Mouse (Mus musculus): Measurements from ENCODE around the gene Rhox4c. TPM values are rescaled to one million over a fixed set of nuclear protein-coding genes. Genes with fewer than 3 reads are reported as not detected.
"Not testable (repeated sequence)": the region's sequence is repeated elsewhere in the genome, so short reads cannot be mapped to it uniquely, and the experiment has no call there.

Gene Rhox4c
- not detected in 2 replicates for polyA plus RNA-seq (2015; fragmentation: Nextera tagmentation; extraction: Ambion mirVana)

GRCm38 (mm10) chrX:37480037-37480436 lies at the start of gene Rhox4c:
Gene Rhox4c, plus strand, starts transcription at chrX:37480337.
- not testable (repeated sequence) for H3K4me3 ChIP-seq (ENCODE audit: low read depth, low read length); H3K27ac ChIP-seq (ENCODE audit: low read depth, low read length); H3K4me1 ChIP-seq (replicated peaks; ENCODE audit: control insufficient read depth, insufficient read depth, low read length); H3K27me3 ChIP-seq (replicated peaks; ENCODE audit: control insufficient read depth, insufficient read depth, low read length); ATAC-seq; H3K9ac ChIP-seq (ENCODE audit: low read depth, low read length); H3K4me2 ChIP-seq (replicated peaks; ENCODE audit: low read depth); H3K36me3 ChIP-seq (ENCODE audit: control insufficient read depth, insufficient read depth); H3K9me3 ChIP-seq (ENCODE audit: control insufficient read depth)
- WGBS, result 95% methylated on average over 14 of the region's 14 CpGs

- H3K36me3 ChIP-seq (ENCODE audit: control insufficient read depth, insufficient read depth); H3K27me3 ChIP-seq (replicated peaks; ENCODE audit: control insufficient read depth, insufficient read depth, low read length); H3K4me2 ChIP-seq (replicated peaks; ENCODE audit: low read depth); H3K27ac ChIP-seq (ENCODE audit: low read depth, low read length); H3K4me3 ChIP-seq (ENCODE audit: low read depth, low read length); H3K4me1 ChIP-seq (replicated peaks; ENCODE audit: control insufficient read depth, insufficient read depth, low read length); H3K9ac ChIP-seq (ENCODE audit: low read depth, low read length); ATAC-seq; H3K9me3 ChIP-seq (ENCODE audit: control insufficient read depth): not testable (repeated sequence)
- 89% methylated on average over 14 of the region's 15 CpGs for WGBS
Measured at GRCm38 (mm10) chrX:37432194-37432593, 47.9 kb upstream of the Rhox4c start, which contains the start of gene Rhox4b. Gene Rhox4b, plus strand, starts transcription at chrX:37432494.

GRCm38 (mm10) chrX:37453380-37453779 lies 26.8 kb upstream of the Rhox4c start, which contains the start of gene Rhox2c:
Gene Rhox2c, plus strand, starts transcription at chrX:37453680.
- not testable (repeated sequence) for H3K9me3 ChIP-seq (ENCODE audit: control insufficient read depth); H3K4me3 ChIP-seq (ENCODE audit: low read depth, low read length); H3K27ac ChIP-seq (ENCODE audit: low read depth, low read length); H3K27me3 ChIP-seq (replicated peaks; ENCODE audit: control insufficient read depth, insufficient read depth, low read length); ATAC-seq; H3K4me1 ChIP-seq (replicated peaks; ENCODE audit: control insufficient read depth, insufficient read depth, low read length); H3K36me3 ChIP-seq (ENCODE audit: control insufficient read depth, insufficient read depth); H3K4me2 ChIP-seq (replicated peaks; ENCODE audit: low read depth); H3K9ac ChIP-seq (ENCODE audit: low read depth, low read length)
- 99% methylated on average over 5 of the region's 10 CpGs for WGBS

- not testable (repeated sequence) for H3K36me3 ChIP-seq (ENCODE audit: control insufficient read depth, insufficient read depth); H3K9ac ChIP-seq (ENCODE audit: low read depth, low read length); H3K27me3 ChIP-seq (replicated peaks; ENCODE audit: control insufficient read depth, insufficient read depth, low read length); H3K4me1 ChIP-seq (replicated peaks; ENCODE audit: control insufficient read depth, insufficient read depth, low read length); ATAC-seq; H3K27ac ChIP-seq (ENCODE audit: low read depth, low read length); H3K4me2 ChIP-seq (replicated peaks; ENCODE audit: low read depth); H3K4me3 ChIP-seq (ENCODE audit: low read depth, low read length); H3K9me3 ChIP-seq (ENCODE audit: control insufficient read depth)
- 93% methylated on average over 3 of the region's 4 CpGs for WGBS
Measured at GRCm38 (mm10) chrX:37458285-37458684, 21.9 kb upstream of the Rhox4c start, which contains the start of gene Rhox3c. Gene Rhox3c, plus strand, starts transcription at chrX:37458585.

- not testable (repeated sequence) for H3K9ac ChIP-seq (ENCODE audit: low read depth, low read length); H3K36me3 ChIP-seq (ENCODE audit: control insufficient read depth, insufficient read depth); H3K27ac ChIP-seq (ENCODE audit: low read depth, low read length); H3K4me1 ChIP-seq (replicated peaks; ENCODE audit: control insufficient read depth, insufficient read depth, low read length); H3K4me3 ChIP-seq (ENCODE audit: low read depth, low read length); H3K4me2 ChIP-seq (replicated peaks; ENCODE audit: low read depth); H3K27me3 ChIP-seq (replicated peaks; ENCODE audit: control insufficient read depth, insufficient read depth, low read length); ATAC-seq; H3K9me3 ChIP-seq (ENCODE audit: control insufficient read depth)
- WGBS, result 93% methylated on average over 16 of the region's 18 CpGs
Measured at GRCm38 (mm10) chrX:37514059-37514458, 33.9 kb downstream of the Rhox4c start, which contains the start of gene Rhox4d. Gene Rhox4d, plus strand, starts transcription at chrX:37514359.

GRCm38 (mm10) chrX:37530152-37530551 lies 50.0 kb downstream of the Rhox4c start, which contains the start of gene Rhox2e:
Gene Rhox2e, plus strand, starts transcription at chrX:37530452.
- not testable (repeated sequence) for H3K4me3 ChIP-seq (ENCODE audit: low read depth, low read length); ATAC-seq; H3K36me3 ChIP-seq (ENCODE audit: control insufficient read depth, insufficient read depth); H3K9ac ChIP-seq (ENCODE audit: low read depth, low read length); H3K27me3 ChIP-seq (replicated peaks; ENCODE audit: control insufficient read depth, insufficient read depth, low read length); H3K27ac ChIP-seq (ENCODE audit: low read depth, low read length); H3K4me2 ChIP-seq (replicated peaks; ENCODE audit: low read depth); H3K9me3 ChIP-seq (ENCODE audit: control insufficient read depth); H3K4me1 ChIP-seq (replicated peaks; ENCODE audit: control insufficient read depth, insufficient read depth, low read length)
- 93% methylated on average over 2 of the region's 8 CpGs for WGBS

Other genes with a start within 250 kb of the Rhox4c start
- gene Rhox2a, start 235.4 kb upstream of the Rhox4c start, polyA plus RNA-seq (2015; fragmentation: Nextera tagmentation; extraction: Ambion mirVana), result not detected in 2 replicates
- gene Rhox3a, start 230.4 kb upstream of the Rhox4c start, polyA plus RNA-seq (2015; fragmentation: Nextera tagmentation; extraction: Ambion mirVana), result not detected in 2 replicates
- gene Rhox4a, start 215.0 kb upstream of the Rhox4c start, polyA plus RNA-seq (2015; fragmentation: Nextera tagmentation; extraction: Ambion mirVana), result not detected in 2 replicates
- gene Rhox3a2, start 100.3 kb upstream of the Rhox4c start, polyA plus RNA-seq (2015; fragmentation: Nextera tagmentation; extraction: Ambion mirVana), result not detected in 2 replicates
- gene Rhox4a2, start 89.5 kb upstream of the Rhox4c start, polyA plus RNA-seq (2015; fragmentation: Nextera tagmentation; extraction: Ambion mirVana), result not detected in 2 replicates
- not detected in 2 replicates for gene Rhox2b, start 68.3 kb upstream of the Rhox4c start, polyA plus RNA-seq (2015; fragmentation: Nextera tagmentation; extraction: Ambion mirVana)
- gene Rhox4b, start 47.8 kb upstream of the Rhox4c start, polyA plus RNA-seq (2015; fragmentation: Nextera tagmentation; extraction: Ambion mirVana), result not detected in 2 replicates
- gene Rhox2c, start 26.7 kb upstream of the Rhox4c start, polyA plus RNA-seq (2015; fragmentation: Nextera tagmentation; extraction: Ambion mirVana), result not detected in 2 replicates
- gene Rhox3c, start 21.8 kb upstream of the Rhox4c start, polyA plus RNA-seq (2015; fragmentation: Nextera tagmentation; extraction: Ambion mirVana), result not detected in 2 replicates
- gene Rhox2d, start 13.1 kb downstream of the Rhox4c start, polyA plus RNA-seq (2015; fragmentation: Nextera tagmentation; extraction: Ambion mirVana), result not detected in 2 replicates
- not detected in 2 replicates for gene Rhox4d, start 34.0 kb downstream of the Rhox4c start, polyA plus RNA-seq (2015; fragmentation: Nextera tagmentation; extraction: Ambion mirVana)
- not detected in 2 replicates for gene Rhox2e, start 50.1 kb downstream of the Rhox4c start, polyA plus RNA-seq (2015; fragmentation: Nextera tagmentation; extraction: Ambion mirVana)
- not detected in 2 replicates for gene Rhox3e, start 61.7 kb downstream of the Rhox4c start, polyA plus RNA-seq (2015; fragmentation: Nextera tagmentation; extraction: Ambion mirVana)
- gene Rhox4e, start 77.1 kb downstream of the Rhox4c start, polyA plus RNA-seq (2015; fragmentation: Nextera tagmentation; extraction: Ambion mirVana), result not detected in 2 replicates
- not detected in 2 replicates for gene Rhox2f, start 91.1 kb downstream of the Rhox4c start, polyA plus RNA-seq (2015; fragmentation: Nextera tagmentation; extraction: Ambion mirVana)
- not detected in 2 replicates for gene Rhox3f, start 100.7 kb downstream of the Rhox4c start, polyA plus RNA-seq (2015; fragmentation: Nextera tagmentation; extraction: Ambion mirVana)
- not detected in 2 replicates for gene Rhox4f, start 127.4 kb downstream of the Rhox4c start, polyA plus RNA-seq (2015; fragmentation: Nextera tagmentation; extraction: Ambion mirVana)
- gene Rhox3g, start 148.3 kb downstream of the Rhox4c start, polyA plus RNA-seq (2015; fragmentation: Nextera tagmentation; extraction: Ambion mirVana), result not detected in 2 replicates
- not detected in 2 replicates for gene Rhox2g, start 163.1 kb downstream of the Rhox4c start, polyA plus RNA-seq (2015; fragmentation: Nextera tagmentation; extraction: Ambion mirVana)
- not detected in 2 replicates for gene Rhox4g, start 171.0 kb downstream of the Rhox4c start, polyA plus RNA-seq (2015; fragmentation: Nextera tagmentation; extraction: Ambion mirVana)
- not detected in 2 replicates for gene Rhox3h, start 188.4 kb downstream of the Rhox4c start, polyA plus RNA-seq (2015; fragmentation: Nextera tagmentation; extraction: Ambion mirVana)
- not detected in 2 replicates for gene Rhox2h, start 192.9 kb downstream of the Rhox4c start, polyA plus RNA-seq (2015; fragmentation: Nextera tagmentation; extraction: Ambion mirVana)

All from intestine, postnatal 0 days (tissue).